Mouse (Mus musculus): ENCODE results near the gene Tgfbr3.

DNA sequence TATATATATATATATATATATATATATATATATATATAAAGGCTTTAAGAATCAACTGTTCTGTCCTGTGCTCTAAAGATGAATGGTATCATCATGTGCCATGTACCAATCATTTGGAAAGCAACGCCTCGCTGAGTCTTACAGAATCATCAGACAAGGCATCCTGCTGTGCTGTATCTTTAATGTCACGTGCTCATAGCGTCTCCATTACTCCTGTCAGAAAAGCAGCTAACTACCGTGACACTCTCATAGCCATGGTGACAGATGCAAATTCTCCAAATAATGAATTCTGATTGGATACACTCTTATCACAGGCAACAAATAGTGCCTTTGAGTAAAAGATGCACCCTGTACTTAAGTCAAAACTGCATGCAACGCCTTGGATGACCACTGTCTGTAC is 40.7 kb downstream of the Tgfbr3 start:
- TF ChIP-seq POLR2A (IDR thresholded peaks at IDR 0.05; ENCODE audit: insufficient read depth, low read depth, low read length) (no peak), CTCF (IDR thresholded peaks at IDR 0.05; ENCODE audit: insufficient read depth, low read depth, low read length) (no peak)

Measured in olfactory bulb, adult 2 months (tissue).